Mouse (Mus musculus) CH12.LX (cell line): ENCODE data around the gene Safb2. TPM values are rescaled to one million over a fixed set of nuclear protein-coding genes. Genes with fewer than 3 reads are reported as not detected.

Source experiments
- DNase-seq: peaks from one replicate; pipeline ENCODE4 v3.0.0-alpha.2; 2013; ENCODE audit errors: extremely low read depth
- H3K27ac ChIP-seq: 2 replicates; pipeline ENCODE4 v1.5.1; 2012; ENCODE audit warnings: low read depth, mild to moderate bottlenecking, control low read depth, moderate library complexity; ENCODE audit not compliant: insufficient read depth
- H3K27me3 ChIP-seq: replicated peaks from 2 replicates; pipeline ENCODE3; 2012; ENCODE audit warnings: inconsistent platforms
- H3K36me3 ChIP-seq, 2 experiments: replicated peaks in 1 of 2; 2 replicates each; pipeline versions ENCODE3 to v1.6.1; 2012; ENCODE audit warnings: inconsistent platforms in 1 of 2, low read length in 1 of 2, mild to moderate bottlenecking in 1 of 2, mixed read lengths in 1 of 2, moderate library complexity in 1 of 2; ENCODE audit not compliant: control insufficient read depth in 1 of 2, insufficient read depth in 1 of 2
- H3K4me1 ChIP-seq, 2 experiments: 2 replicates each; pipeline ENCODE4 v1.6.1; 2012; ENCODE audit warnings: inconsistent platforms in 1 of 2, moderate library complexity in 1 of 2; ENCODE audit not compliant: insufficient read depth in 2 of 2, control insufficient read depth in 1 of 2
- H3K4me2 ChIP-seq: 2 replicates; pipeline ENCODE4 v1.6.1; 2012; ENCODE audit warnings: low read depth, mild to moderate bottlenecking, control low read depth; ENCODE audit not compliant: poor library complexity, insufficient read depth, severe bottlenecking
- H3K4me3 ChIP-seq, 3 experiments: fragments of 150-350 bp in 1 of 3; sonication (generic) in 1 of 3; replicated peaks in 1 of 3; 2 replicates each; pipeline versions ENCODE3 to v1.5.1; 2011 to 2012; ENCODE audit warnings: low read depth in 2 of 3, low read length in 2 of 3, mild to moderate bottlenecking in 2 of 3, moderate library complexity in 2 of 3, control low read depth in 1 of 3, improper control_type of control experiment in 1 of 3, inconsistent platforms in 1 of 3, mixed read lengths in 1 of 3; ENCODE audit not compliant: poor library complexity in 1 of 3
- H3K79me2 ChIP-seq: replicated peaks from 2 replicates; pipeline ENCODE4 v1.6.1; 2012; ENCODE audit warnings: mild to moderate bottlenecking, moderate library complexity; ENCODE audit not compliant: control insufficient read depth, poor library complexity, insufficient read depth, severe bottlenecking; ENCODE audit errors: extremely low read depth
- H3K9ac ChIP-seq: 2 replicates; pipeline ENCODE4 v1.6.1; 2012; ENCODE audit warnings: low read depth, mild to moderate bottlenecking, control low read depth, moderate library complexity; ENCODE audit not compliant: insufficient read depth
- H3K9me3 ChIP-seq: replicated peaks from 2 replicates; pipeline ENCODE3; 2012; ENCODE audit warnings: low read length, inconsistent platforms, mixed read lengths
- BHLHE40 ChIP-seq: IDR thresholded peaks from 2 replicates; pipeline ENCODE4 v1.6.1; 2011; ENCODE audit warnings: mild to moderate bottlenecking, low read depth, low read length, improper control_type of control experiment
- CHD1 ChIP-seq: IDR thresholded peaks from 2 replicates; pipeline ENCODE4 v1.6.1; 2012; ENCODE audit warnings: low read depth, low read length, improper control_type of control experiment, inconsistent platforms
- CHD2 ChIP-seq: IDR thresholded peaks from 2 replicates; pipeline ENCODE4 v1.6.1; 2011; ENCODE audit warnings: low read length, improper control_type of control experiment
- CTCF ChIP-seq, 2 experiments: IDR thresholded peaks in 1 of 2; conservative IDR thresholded peaks in 1 of 2; 2 replicates each; pipeline ENCODE4 v1.5.1; 2011 to 2012; ENCODE audit warnings: low read depth in 2 of 2, low read length in 2 of 2, improper control_type of control experiment in 1 of 2, inconsistent platforms in 1 of 2, mild to moderate bottlenecking in 1 of 2, moderate library complexity in 1 of 2
- EP300 ChIP-seq: IDR thresholded peaks from 2 replicates; pipeline ENCODE4 v1.6.1; 2011; ENCODE audit warnings: low read length, improper control_type of control experiment
- ETS1 ChIP-seq: conservative IDR thresholded peaks from 2 replicates; pipeline ENCODE4 v1.6.1; 2012; ENCODE audit warnings: low read depth, mild to moderate bottlenecking, inconsistent platforms, low read length, improper control_type of control experiment, moderate library complexity
- HCFC1 ChIP-seq: IDR thresholded peaks from 2 replicates; pipeline ENCODE4 v1.6.1; 2012; ENCODE audit warnings: low read depth, mild to moderate bottlenecking, inconsistent platforms, low read length, improper control_type of control experiment
- IRF4 ChIP-seq: IDR thresholded peaks from 2 replicates; pipeline ENCODE4 v1.6.1; 2014; ENCODE audit warnings: low read depth, mild to moderate bottlenecking, inconsistent platforms, low read length, improper control_type of control experiment
- JUND ChIP-seq: conservative IDR thresholded peaks from 2 replicates; pipeline ENCODE4 v1.6.1; 2011; ENCODE audit warnings: low read depth, low read length, improper control_type of control experiment
- KAT2A ChIP-seq: IDR thresholded peaks from 2 replicates; pipeline ENCODE4 v1.6.1; 2012; ENCODE audit warnings: low read length, improper control_type of control experiment, inconsistent platforms; ENCODE audit not compliant: insufficient replicate concordance
- MAZ ChIP-seq: IDR thresholded peaks from 2 replicates; pipeline ENCODE4 v1.6.1; 2012; ENCODE audit warnings: low read depth, mild to moderate bottlenecking, inconsistent platforms, low read length, improper control_type of control experiment, moderate library complexity
- MYC ChIP-seq: IDR thresholded peaks from 2 replicates; pipeline ENCODE4 v1.6.1; 2011; ENCODE audit warnings: low read depth, mild to moderate bottlenecking, improper control_type of control experiment, low read length
- NELFE ChIP-seq: IDR thresholded peaks from 2 replicates; pipeline ENCODE4 v1.6.1; 2011; ENCODE audit warnings: low read depth, low read length, improper control_type of control experiment
- PAX5 ChIP-seq: IDR thresholded peaks from 2 replicates; pipeline ENCODE4 v1.6.1; 2012; ENCODE audit warnings: low read length, inconsistent platforms, mixed read lengths
- POLR2A ChIP-seq: IDR thresholded peaks from 2 replicates; pipeline ENCODE4 v1.6.1; 2011; ENCODE audit warnings: low read depth, mild to moderate bottlenecking, improper control_type of control experiment, low read length
- POLR2AphosphoS2 ChIP-seq: IDR thresholded peaks from 2 replicates; pipeline ENCODE4 v1.6.1; 2011; ENCODE audit warnings: low read depth, low read length, improper control_type of control experiment
- RAD21 ChIP-seq: IDR thresholded peaks from 2 replicates; pipeline ENCODE4 v1.6.1; 2011; ENCODE audit warnings: low read depth, mild to moderate bottlenecking, low read length, improper control_type of control experiment, moderate library complexity
- RCOR1 ChIP-seq: conservative IDR thresholded peaks from 2 replicates; pipeline ENCODE4 v1.6.1; 2012; ENCODE audit warnings: low read depth, mild to moderate bottlenecking, inconsistent platforms, low read length, improper control_type of control experiment
- SMC3 ChIP-seq: IDR thresholded peaks from 2 replicates; pipeline ENCODE4 v1.6.1; 2011; ENCODE audit warnings: low read depth, low read length, improper control_type of control experiment
- TBP ChIP-seq: conservative IDR thresholded peaks from 2 replicates; pipeline ENCODE4 v1.6.1; 2011; ENCODE audit warnings: low read depth, low read length, improper control_type of control experiment
- UBTF ChIP-seq: IDR thresholded peaks from 2 replicates; pipeline ENCODE4 v1.6.1; 2012; ENCODE audit warnings: low read depth, mild to moderate bottlenecking, inconsistent platforms, low read length, improper control_type of control experiment, moderate library complexity
- ZMIZ1 ChIP-seq: IDR thresholded peaks from 2 replicates; pipeline ENCODE4 v1.6.1; 2012; ENCODE audit warnings: low read depth, mild to moderate bottlenecking, inconsistent platforms, low read length, improper control_type of control experiment
- ZNF384 ChIP-seq: IDR thresholded peaks from 2 replicates; pipeline ENCODE4 v1.6.1; 2012; ENCODE audit warnings: low read depth, low read length, improper control_type of control experiment, inconsistent platforms
- dilution Hi-C: fragments of 300-500 bp; cut with MboI; formaldehyde crosslinking; loops from 2 replicates; pipeline ENCODE4 v1.14.3; 2020; ENCODE audit warnings: low sequenced_read_pairs; ENCODE audit not compliant: extremely low pct_unique_long_range_greater_than_20kb, extremely low pct_ligation_motif_present
- in situ Hi-C: fragments of 300-500 bp; cut with MboI; formaldehyde crosslinking; loops from 3 replicates; pipeline ENCODE4 v1.14.3; 2019; ENCODE audit warnings: low sequenced_read_pairs, low pct_ligation_motif_present, low pct_unique_long_range_greater_than_20kb, mixed read lengths
- polyA plus RNA-seq: library from polyadenylated mRNA; unstranded; fragments of >175 nt; gene quantifications from 2 replicates; pipeline ENCODE4 v1.2.1, GENCODE M21; 2012; ENCODE audit warnings: low read depth; ENCODE audit not compliant: insufficient read length
- total RNA-seq, 2 experiments: library from RNA; depleted of rRNA; stranded (reverse); fragments of 300-350 nt in 1 of 2; fragments of >200 nt in 1 of 2; gene quantifications; 2 replicates each; pipeline ENCODE4 v1.2.3; 2012 to 2014

The Safb2 gene
- total and polyA plus RNA-seq, 3 experiments = 13.8 to 170 (median 74.0) TPM

- no peak overlapping the region for H3K4me3 ChIP-seq
- in situ Hi-C loops (loop anchor here (5.0 kb wide), 1 partner anchor 196 kb away; no protein-coding TSS in a partner anchor), dilution Hi-C loops (no loop called here)
- H3K4me1 ChIP-seq = peaks cover 26 to 33% of the 10 kb centered on the region in 2 experiments
- H3K9me3 ChIP-seq = no peaks in the 10 kb centered on the region
- H3K27me3 ChIP-seq = no peaks in the 10 kb centered on the region
- H3K4me2 ChIP-seq = no peak overlapping the region
- no peak overlapping the region for H3K27ac ChIP-seq
- peak; percentile 79 for DNase-seq
- TF ChIP-seq NELFE = peak; percentile 73; the same call in 1 of the 2 replicates
- TF ChIP-seq CTCF (conservative IDR thresholded peaks at IDR 0.05 in 1 of 2, IDR thresholded peaks at IDR 0.05 in 1 of 2; ENCODE audit: low read depth in 2 of 2, low read length in 2 of 2) = peak; percentile 100
- TF ChIP-seq RAD21 = peak; percentile 83
- no peak for TF ChIP-seq JUND
- TF ChIP-seq CHD2 = no peak
- TF ChIP-seq ZMIZ1 = no peak
- TF ChIP-seq EP300 = no peak
- peak; percentile 85 for TF ChIP-seq SMC3
- H3K9ac ChIP-seq = no peak overlapping the region
- H3K36me3 ChIP-seq = peaks cover 0 to 19% of the 10 kb centered on the region in 2 experiments
- H3K79me2 ChIP-seq = no peaks in the 10 kb centered on the region
Observed at GRCm38 (mm10) chr17:56552781-56553363, 31.5 kb downstream of the Safb2 start.

DNA sequence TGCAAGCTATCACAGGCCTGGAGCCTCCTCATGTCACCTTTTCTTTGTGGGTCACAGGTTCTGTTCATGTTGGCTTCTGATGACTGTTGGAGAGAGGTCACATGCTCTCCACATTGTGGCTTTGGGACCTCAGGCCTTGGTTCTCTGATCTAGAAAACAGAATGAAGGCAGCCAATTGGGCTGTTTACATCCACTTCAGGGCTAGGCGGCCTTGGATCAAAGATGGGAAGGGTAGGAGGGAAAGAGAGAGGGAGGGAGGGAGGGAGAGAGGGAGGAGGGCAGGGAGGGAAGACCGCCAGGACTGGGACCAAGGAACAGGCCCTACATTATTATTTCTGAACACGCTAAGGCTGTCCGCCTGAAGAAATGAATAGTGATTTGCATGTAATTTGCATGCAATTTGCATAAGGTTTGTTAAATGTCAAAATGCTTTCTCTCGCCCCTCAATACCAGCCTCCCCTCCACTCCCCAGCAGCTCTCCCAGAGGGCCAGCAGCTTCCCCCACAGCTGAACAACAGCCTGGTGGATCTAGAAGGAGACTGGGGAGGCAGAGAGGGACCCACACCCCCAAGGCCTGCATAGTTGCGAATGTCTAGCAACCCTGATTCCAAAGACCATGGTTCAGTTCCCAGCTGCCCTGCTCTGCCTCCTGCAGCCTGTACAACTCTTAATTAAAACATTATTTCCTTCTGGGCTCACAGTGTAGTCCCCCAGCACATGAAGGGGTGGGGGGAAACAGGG lies 32.4 kb downstream of the Safb2 start:
- Histone ChIP-seq H3K79me2 (no peaks in the 10 kb centered on the region), H3K36me3 (peaks cover 0 to 15% of the 10 kb centered on the region in 2 experiments), H3K4me1 (peaks cover 26 to 33% of the 10 kb centered on the region in 2 experiments), H3K9me3 (no peaks in the 10 kb centered on the region), H3K27me3 (no peaks in the 10 kb centered on the region), H3K4me2 (no peak overlapping the region), H3K9ac (no peak overlapping the region), H3K27ac (no peak overlapping the region), H3K4me3 (no peak overlapping the region)
- TF ChIP-seq NELFE (no peak), KAT2A (no peak), TBP (no peak)
- peak; percentile 46 for DNase-seq
- dilution Hi-C loops (no loop called here), in situ Hi-C loops (loop anchor here (5.0 kb wide), 1 partner anchor 195 kb away; no protein-coding TSS in a partner anchor)

DNA sequence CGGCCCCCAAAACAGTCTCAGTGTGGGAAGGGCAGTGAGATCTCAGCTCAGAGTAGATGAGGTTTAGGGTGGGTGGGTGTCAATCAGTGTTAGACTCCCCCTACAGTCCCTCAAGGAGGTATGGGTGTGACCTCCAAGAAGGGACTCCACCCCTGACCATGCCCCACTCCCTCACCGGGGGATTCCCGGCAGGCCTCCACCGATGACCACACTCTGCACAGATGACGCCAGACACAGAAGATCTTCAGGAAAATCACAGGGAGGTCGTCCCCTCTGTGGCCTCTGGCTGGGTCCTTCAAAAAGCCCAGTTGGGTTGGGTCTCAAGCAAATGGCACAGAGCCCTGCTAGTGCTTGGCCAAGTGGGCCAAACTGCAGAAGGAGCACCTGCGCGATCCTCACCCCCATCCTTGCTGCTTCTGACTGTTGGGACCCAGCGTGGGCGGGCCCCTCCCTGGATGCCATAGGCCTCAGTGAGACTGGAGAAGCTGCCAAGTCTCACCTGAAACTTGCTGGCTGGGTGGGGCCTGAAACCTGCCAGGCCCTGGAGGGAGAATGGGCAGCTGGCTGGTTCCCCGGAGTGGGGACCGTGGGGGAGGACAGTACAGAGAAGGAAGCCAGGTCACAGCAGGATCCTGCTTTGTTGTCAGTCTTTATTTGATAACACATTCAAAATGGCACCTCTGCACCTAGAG lies 33.5 kb downstream of the Safb2 start:
- H3K79me2 ChIP-seq = no peaks in the 10 kb centered on the region
- H3K36me3 ChIP-seq = peaks cover 0 to 12% of the 10 kb centered on the region in 2 experiments
- no peaks in the 10 kb centered on the region for H3K27me3 ChIP-seq
- peak overlapping the region; percentile 17 for H3K27ac ChIP-seq
- DNase-seq = peak; percentile 49
- 0 out of 2 replicates have a peak overlapping the region, but pooled peaks have one; percentile 12 for H3K4me2 ChIP-seq
- no peak overlapping the region for H3K9ac ChIP-seq
- H3K9me3 ChIP-seq = no peaks in the 10 kb centered on the region
- H3K4me3 ChIP-seq = no peak overlapping the region
- in situ Hi-C loops (loop anchor here (5.0 kb wide), 1 partner anchor 194 kb away; no protein-coding TSS in a partner anchor), dilution Hi-C loops (no loop called here)
- peaks cover 26 to 33% of the 10 kb centered on the region in 2 experiments for H3K4me1 ChIP-seq
- peak; percentile 62 for TF ChIP-seq ETS1
- no peak for TF ChIP-seq JUND
- TF ChIP-seq POLR2AphosphoS2 = no peak
- TF ChIP-seq CTCF (conservative IDR thresholded peaks at IDR 0.05 in 1 of 2, IDR thresholded peaks at IDR 0.05 in 1 of 2; ENCODE audit: low read depth in 2 of 2, low read length in 2 of 2) = no peak
- TF ChIP-seq ZNF384 = no peak
- TF ChIP-seq IRF4 = peak; percentile 19; the same call in 1 of the 2 replicates
- no peak for TF ChIP-seq KAT2A
- no peak for TF ChIP-seq MAZ
- no peak for TF ChIP-seq UBTF
- TF ChIP-seq BHLHE40 = no peak
- TF ChIP-seq RCOR1 = no peak
- TF ChIP-seq PAX5 = no peak
- no peak for TF ChIP-seq CHD1
- TF ChIP-seq MYC = no peak
- no peak for TF ChIP-seq HCFC1
- TF ChIP-seq POLR2A = peak; percentile 18; the same call in 1 of the 2 replicates
